Mouse (Mus musculus): Measurements from ENCODE around the gene Kcnf1. TPM values are rescaled to one million over a fixed set of nuclear protein-coding genes. Genes with fewer than 3 reads are reported as not detected.

Gene Kcnf1
- polyA plus RNA-seq, 1 experiment: 0.25 TPM

DNA sequence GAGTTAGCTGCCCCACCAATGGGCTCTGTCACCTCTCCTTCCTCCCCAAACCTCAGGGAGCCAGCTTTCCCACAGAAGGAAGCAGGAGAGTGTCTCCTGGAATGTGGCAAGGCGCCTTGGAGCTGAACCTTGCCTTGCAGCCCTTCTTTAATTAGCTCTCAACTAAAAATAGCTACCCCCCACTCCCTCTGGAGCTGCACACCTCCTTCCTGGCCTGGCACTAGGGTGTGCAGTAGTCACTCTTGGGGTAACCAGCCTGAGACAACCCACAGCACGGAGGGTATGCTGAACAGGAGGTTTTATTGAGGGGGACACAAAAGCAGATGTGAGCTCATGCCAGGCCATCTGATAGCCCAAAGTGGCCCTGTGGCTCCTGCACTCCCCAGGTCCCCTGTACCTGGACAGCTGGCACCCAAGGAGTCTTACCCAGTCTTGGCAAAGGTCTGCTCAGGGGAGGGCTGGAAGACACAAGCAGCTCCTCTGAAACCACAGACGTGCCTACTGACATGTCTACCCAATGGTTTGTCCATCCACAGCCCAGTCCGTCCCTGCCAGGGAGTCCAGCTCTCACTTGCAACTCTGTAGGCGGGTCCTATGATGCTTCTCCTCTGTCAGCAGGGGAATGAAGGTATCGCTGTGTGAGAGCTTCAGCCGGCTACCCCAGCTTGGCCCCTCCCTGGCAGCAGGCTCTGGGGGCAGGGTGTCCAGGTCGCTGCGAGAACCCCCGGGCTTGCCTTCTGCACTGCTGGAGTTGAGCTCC is 2.4 kb downstream of the Kcnf1 start:
- no peaks in the 10 kb centered on the region; the same call in 1 of the 2 replicates for H3K27me3 ChIP-seq (ENCODE audit: control insufficient read depth, insufficient read depth, low read length, poor library complexity, severe bottlenecking)
- H3K36me3 ChIP-seq (ENCODE audit: control insufficient read depth, insufficient read depth, low read length, poor library complexity, severe bottlenecking): no peaks in the 10 kb centered on the region
- no peak overlapping the region for H3K9ac ChIP-seq (ENCODE audit: low read depth, poor library complexity, severe bottlenecking)
- no peaks in the 10 kb centered on the region for H3K4me1 ChIP-seq (ENCODE audit: control insufficient read depth, insufficient read depth, low read length)
- no peak overlapping the region for H3K27ac ChIP-seq (ENCODE audit: insufficient read depth, low read length)
- H3K9me3 ChIP-seq (replicated peaks; ENCODE audit: control insufficient read depth, insufficient read depth, low read length, poor library complexity, severe bottlenecking): no peaks in the 10 kb centered on the region
- TF ChIP-seq CTCF (IDR thresholded peaks at IDR 0.05; ENCODE audit: low read depth, low read length): no peak
- TF ChIP-seq POLR2A (IDR thresholded peaks at IDR 0.05; ENCODE audit: insufficient read depth, low read length): no peak
- no peak for TF ChIP-seq EP300 (IDR thresholded peaks at IDR 0.05; ENCODE audit: insufficient read depth, low read depth, low read length)
- H3K4me3 ChIP-seq (ENCODE audit: low read depth, low read length): no peak overlapping the region

DNA sequence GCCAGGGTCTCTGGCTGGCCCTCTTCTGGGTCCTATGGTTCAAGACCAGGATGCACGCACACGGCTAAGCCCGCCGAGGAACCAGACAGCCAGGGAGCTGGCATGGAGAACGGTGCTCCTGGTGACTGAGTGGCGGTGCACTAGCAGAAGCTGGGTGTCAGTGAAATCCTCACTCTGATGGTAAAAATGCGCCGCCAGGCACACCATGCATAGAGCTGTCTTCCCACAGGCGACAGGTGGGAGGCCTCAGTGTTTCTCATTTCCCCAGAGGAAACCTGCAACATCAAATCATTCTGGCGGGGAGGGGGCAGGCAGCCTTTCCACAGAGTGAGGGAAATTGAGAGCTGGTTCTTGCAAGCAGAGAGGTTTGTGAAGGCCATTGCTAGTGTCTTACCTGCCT is 6.3 kb downstream of the Kcnf1 start:
- no peak overlapping the region for H3K27ac ChIP-seq (ENCODE audit: insufficient read depth, low read length)
- H3K4me1 ChIP-seq (ENCODE audit: control insufficient read depth, insufficient read depth, low read length): no peaks in the 10 kb centered on the region
- peaks cover 7% of the 10 kb centered on the region for H3K9me3 ChIP-seq (replicated peaks; ENCODE audit: control insufficient read depth, insufficient read depth, low read length, poor library complexity, severe bottlenecking)
- TF ChIP-seq CTCF (IDR thresholded peaks at IDR 0.05; ENCODE audit: low read depth, low read length): no peak
- no peak for TF ChIP-seq POLR2A (IDR thresholded peaks at IDR 0.05; ENCODE audit: insufficient read depth, low read length)
- TF ChIP-seq EP300 (IDR thresholded peaks at IDR 0.05; ENCODE audit: insufficient read depth, low read depth, low read length): no peak
- no peak overlapping the region for H3K9ac ChIP-seq (ENCODE audit: low read depth, poor library complexity, severe bottlenecking)
- no peak overlapping the region for H3K4me3 ChIP-seq (ENCODE audit: low read depth, low read length)
- H3K27me3 ChIP-seq (ENCODE audit: control insufficient read depth, insufficient read depth, low read length, poor library complexity, severe bottlenecking): no peaks in the 10 kb centered on the region; the same call in 1 of the 2 replicates
- H3K36me3 ChIP-seq (ENCODE audit: control insufficient read depth, insufficient read depth, low read length, poor library complexity, severe bottlenecking): no peaks in the 10 kb centered on the region

- Histone ChIP-seq H3K27me3 (ENCODE audit: control insufficient read depth, insufficient read depth, low read length, poor library complexity, severe bottlenecking) (no peaks in the 10 kb centered on the region), H3K9me3 (replicated peaks; ENCODE audit: control insufficient read depth, insufficient read depth, low read length, poor library complexity, severe bottlenecking) (peaks cover 14% of the 10 kb centered on the region), H3K9ac (ENCODE audit: low read depth, poor library complexity, severe bottlenecking) (no peak overlapping the region), H3K36me3 (ENCODE audit: control insufficient read depth, insufficient read depth, low read length, poor library complexity, severe bottlenecking) (no peaks in the 10 kb centered on the region), H3K4me3 (ENCODE audit: low read depth, low read length) (no peak overlapping the region), H3K27ac (ENCODE audit: insufficient read depth, low read length) (no peak overlapping the region), H3K4me1 (ENCODE audit: control insufficient read depth, insufficient read depth, low read length) (no peaks in the 10 kb centered on the region)
- no peak for TF ChIP-seq POLR2A (IDR thresholded peaks at IDR 0.05; ENCODE audit: insufficient read depth, low read length)
- TF ChIP-seq CTCF (IDR thresholded peaks at IDR 0.05; ENCODE audit: low read depth, low read length): no peak
- TF ChIP-seq EP300 (IDR thresholded peaks at IDR 0.05; ENCODE audit: insufficient read depth, low read depth, low read length): no peak
These were observed 10.6 kb downstream of the Kcnf1 start for GRCm38 (mm10) chr12:17166116-17166515.

DNA sequence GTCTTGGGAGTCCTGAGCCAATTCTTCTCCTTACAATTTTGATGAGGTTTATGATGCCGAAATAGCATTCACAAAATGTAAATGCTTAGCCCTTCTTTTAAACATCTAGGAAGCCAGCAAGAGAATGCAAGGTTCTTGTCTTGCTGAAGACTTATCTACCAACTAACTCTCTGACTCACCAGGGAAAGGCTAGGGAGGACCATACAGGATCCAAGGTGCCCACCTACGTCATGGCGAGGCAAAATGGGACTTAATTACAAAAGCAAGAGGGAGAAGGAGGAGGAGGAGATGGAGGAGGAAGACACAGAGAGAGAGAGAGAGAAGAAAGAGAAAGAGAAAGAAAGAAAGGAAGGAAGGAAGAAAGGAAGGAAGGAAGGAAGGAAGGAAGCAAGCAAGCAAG is 12.7 kb downstream of the Kcnf1 start:
- Histone ChIP-seq H3K27ac (ENCODE audit: insufficient read depth, low read length) (no peak overlapping the region), H3K9me3 (replicated peaks; ENCODE audit: control insufficient read depth, insufficient read depth, low read length, poor library complexity, severe bottlenecking) (peaks cover 14% of the 10 kb centered on the region), H3K4me3 (ENCODE audit: low read depth, low read length) (no peak overlapping the region), H3K36me3 (ENCODE audit: control insufficient read depth, insufficient read depth, low read length, poor library complexity, severe bottlenecking) (no peaks in the 10 kb centered on the region), H3K27me3 (ENCODE audit: control insufficient read depth, insufficient read depth, low read length, poor library complexity, severe bottlenecking) (no peaks in the 10 kb centered on the region), H3K9ac (ENCODE audit: low read depth, poor library complexity, severe bottlenecking) (no peak overlapping the region), H3K4me1 (ENCODE audit: control insufficient read depth, insufficient read depth, low read length) (no peaks in the 10 kb centered on the region)
- TF ChIP-seq POLR2A (IDR thresholded peaks at IDR 0.05; ENCODE audit: insufficient read depth, low read length) (no peak), CTCF (IDR thresholded peaks at IDR 0.05; ENCODE audit: low read depth, low read length) (no peak), EP300 (IDR thresholded peaks at IDR 0.05; ENCODE audit: insufficient read depth, low read depth, low read length) (no peak)

DNA sequence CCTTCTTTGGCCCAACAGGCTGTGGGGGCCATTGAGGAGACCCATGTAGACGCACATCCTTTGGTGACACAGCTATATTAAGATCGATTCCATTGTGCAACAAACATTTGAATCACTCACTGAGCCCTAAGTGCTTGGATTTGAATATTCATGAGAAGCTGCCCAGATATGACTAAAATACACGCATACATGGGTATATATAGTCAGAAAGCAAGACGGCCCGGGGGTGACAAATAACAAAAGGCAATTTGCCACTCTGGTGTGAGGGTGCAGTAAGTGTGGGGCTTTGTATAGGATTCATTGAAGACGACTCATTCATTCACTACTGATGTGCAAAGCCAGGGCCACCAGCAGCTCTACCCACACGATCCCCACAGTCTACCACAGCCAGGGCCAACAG is 17.1 kb downstream of the Kcnf1 start:
- H3K4me1 ChIP-seq (ENCODE audit: control insufficient read depth, insufficient read depth, low read length): no peaks in the 10 kb centered on the region
- no peaks in the 10 kb centered on the region for H3K9me3 ChIP-seq (replicated peaks; ENCODE audit: control insufficient read depth, insufficient read depth, low read length, poor library complexity, severe bottlenecking)
- no peaks in the 10 kb centered on the region for H3K27me3 ChIP-seq (ENCODE audit: control insufficient read depth, insufficient read depth, low read length, poor library complexity, severe bottlenecking)
- no peaks in the 10 kb centered on the region for H3K36me3 ChIP-seq (ENCODE audit: control insufficient read depth, insufficient read depth, low read length, poor library complexity, severe bottlenecking)
- H3K4me3 ChIP-seq (ENCODE audit: low read depth, low read length): no peak overlapping the region
- H3K9ac ChIP-seq (ENCODE audit: low read depth, poor library complexity, severe bottlenecking): no peak overlapping the region
- TF ChIP-seq EP300 (IDR thresholded peaks at IDR 0.05; ENCODE audit: insufficient read depth, low read depth, low read length): no peak
- TF ChIP-seq CTCF (IDR thresholded peaks at IDR 0.05; ENCODE audit: low read depth, low read length): no peak
- TF ChIP-seq POLR2A (IDR thresholded peaks at IDR 0.05; ENCODE audit: insufficient read depth, low read length): no peak
- H3K27ac ChIP-seq (ENCODE audit: insufficient read depth, low read length): no peak overlapping the region

- Histone ChIP-seq H3K9me3 (replicated peaks; ENCODE audit: control insufficient read depth, insufficient read depth, low read length, poor library complexity, severe bottlenecking) (no peaks in the 10 kb centered on the region), H3K4me3 (ENCODE audit: low read depth, low read length) (no peak overlapping the region), H3K9ac (ENCODE audit: low read depth, poor library complexity, severe bottlenecking) (no peak overlapping the region), H3K4me1 (ENCODE audit: control insufficient read depth, insufficient read depth, low read length) (no peaks in the 10 kb centered on the region), H3K36me3 (ENCODE audit: control insufficient read depth, insufficient read depth, low read length, poor library complexity, severe bottlenecking) (no peaks in the 10 kb centered on the region), H3K27ac (ENCODE audit: insufficient read depth, low read length) (no peak overlapping the region), H3K27me3 (ENCODE audit: control insufficient read depth, insufficient read depth, low read length, poor library complexity, severe bottlenecking) (no peaks in the 10 kb centered on the region)
- no peak for TF ChIP-seq EP300 (IDR thresholded peaks at IDR 0.05; ENCODE audit: insufficient read depth, low read depth, low read length)
- no peak for TF ChIP-seq CTCF (IDR thresholded peaks at IDR 0.05; ENCODE audit: low read depth, low read length)
- no peak for TF ChIP-seq POLR2A (IDR thresholded peaks at IDR 0.05; ENCODE audit: insufficient read depth, low read length)
These were observed 19.1 kb downstream of the Kcnf1 start for GRCm38 (mm10) chr12:17157558-17157957.

Measured in ES-Bruce4 (cell line).